Mouse (Mus musculus) liver, embryonic 13.5 days (tissue): ENCODE results near the gene Klhl29. TPM values are rescaled to one million over a fixed set of nuclear protein-coding genes. Genes with fewer than 3 reads are reported as not detected.
"Not testable (repeated sequence)": the region's sequence is repeated elsewhere in the genome, so short reads cannot be mapped to it uniquely, and the experiment has no call there.

Experiments used
- ATAC-seq: fragments of 200-750 bp; cut with Nextera tagmentation; 2 replicates; pipeline ENCODE4 v1.8.0; 2017; ENCODE audit warnings: low read depth, mild to moderate bottlenecking, moderate number of reproducible peaks, moderate library complexity
- DNase-seq: peaks from one replicate; pipeline ENCODE4 v3.0.0; 2022
- H3K27ac ChIP-seq: fragments of 300-500 bp; sonication (generic); 2 replicates; pipeline ENCODE4 v1.5.1; 2015; ENCODE audit warnings: moderate library complexity, mild to moderate bottlenecking, inconsistent platforms
- H3K27me3 ChIP-seq: fragments of 300-500 bp; sonication (generic); 2 replicates; pipeline ENCODE4 v1.6.1; 2015; ENCODE audit warnings: mild to moderate bottlenecking, inconsistent platforms
- H3K36me3 ChIP-seq: fragments of 300-500 bp; sonication (generic); 2 replicates; pipeline ENCODE4 v1.6.1; 2015; ENCODE audit warnings: mild to moderate bottlenecking, inconsistent platforms
- H3K4me1 ChIP-seq: fragments of 300-500 bp; sonication (generic); replicated peaks from 2 replicates; pipeline ENCODE4 v1.6.1; 2015; ENCODE audit warnings: inconsistent platforms
- H3K4me2 ChIP-seq: fragments of 300-500 bp; sonication (generic); 2 replicates; pipeline ENCODE4 v1.6.1; 2015; ENCODE audit warnings: inconsistent platforms, mild to moderate bottlenecking, moderate library complexity
- H3K4me3 ChIP-seq: fragments of 300-500 bp; sonication (generic); replicated peaks from 2 replicates; pipeline ENCODE4 v1.5.1; 2015; ENCODE audit warnings: mild to moderate bottlenecking, inconsistent platforms
- H3K9ac ChIP-seq: fragments of 300-500 bp; sonication (generic); 2 replicates; pipeline ENCODE4 v1.6.1; 2015; ENCODE audit warnings: mild to moderate bottlenecking, inconsistent platforms
- H3K9me3 ChIP-seq: fragments of 300-500 bp; sonication (generic); replicated peaks from 2 replicates; pipeline ENCODE4 v1.6.1; 2016; ENCODE audit warnings: inconsistent platforms
- whole genome bisulfite sequencing: fragments of 180-500 bp; shearing (Covaris S2); methylation state at CpG from one replicate; pipeline ENCODE4 v1.1.7; 2015; ENCODE audit not compliant: insufficient replicate concordance; 5-methylcytosine and 5-hydroxymethylcytosine counted together
- polyA plus RNA-seq: library from polyadenylated mRNA; unstranded; fragments of >200 nt; fragmentation: Nextera tagmentation; extraction: Ambion mirVana; gene quantifications from 2 replicates; pipeline ENCODE4 v1.2.1, GENCODE M21; 2015

Klhl29 gene
- polyA plus RNA-seq, 1 experiment from 2014 or later: 0.05 TPM

- no peak overlapping the region for H3K9ac ChIP-seq
- no peak for DNase-seq
- H3K4me3 ChIP-seq: no peak overlapping the region
- no peak overlapping the region for H3K4me2 ChIP-seq
- no peaks in the 10 kb centered on the region for H3K9me3 ChIP-seq
- no peaks in the 10 kb centered on the region for H3K4me1 ChIP-seq
- no peak overlapping the region for H3K27ac ChIP-seq
- no peaks in the 10 kb centered on the region for H3K27me3 ChIP-seq
- ATAC-seq: no peak
- WGBS: 74% methylated on average over 8 of the region's 8 CpGs
- no peaks in the 10 kb centered on the region for H3K36me3 ChIP-seq
These were observed 22.7 kb downstream of the Klhl29 start for GRCm38 (mm10) chr12:5352771-5353170.

GRCm38 (mm10) chr12:5350491-5351285, 24.8 kb downstream of the Klhl29 start:
- 77% methylated on average over 11 of the region's 11 CpGs for WGBS
- no peak for DNase-seq
- H3K27ac ChIP-seq: no peak overlapping the region
- H3K4me1 ChIP-seq: no peaks in the 10 kb centered on the region
- no peak overlapping the region for H3K9ac ChIP-seq
- H3K9me3 ChIP-seq: no peaks in the 10 kb centered on the region
- H3K4me3 ChIP-seq: no peak overlapping the region
- no peaks in the 10 kb centered on the region for H3K36me3 ChIP-seq
- ATAC-seq: no peak
- no peak overlapping the region for H3K4me2 ChIP-seq
- no peaks in the 10 kb centered on the region for H3K27me3 ChIP-seq

GRCm38 (mm10) chr12:5345088-5345487, 30.4 kb downstream of the Klhl29 start:
- Histone ChIP-seq H3K36me3 (no peaks in the 10 kb centered on the region), H3K27me3 (no peaks in the 10 kb centered on the region), H3K9ac (no peak overlapping the region), H3K9me3 (no peaks in the 10 kb centered on the region), H3K4me1 (no peaks in the 10 kb centered on the region), H3K4me3 (no peak overlapping the region), H3K4me2 (no peak overlapping the region), H3K27ac (no peak overlapping the region)
- no peak for DNase-seq
- ATAC-seq: no peak
- 70% methylated on average over 6 of the region's 6 CpGs for WGBS

GRCm38 (mm10) chr12:5344457-5344856, 31.0 kb downstream of the Klhl29 start:
- not testable (repeated sequence) for H3K9me3 ChIP-seq, H3K27ac ChIP-seq, ATAC-seq, H3K27me3 ChIP-seq, H3K4me1 ChIP-seq, H3K4me2 ChIP-seq, H3K4me3 ChIP-seq, H3K9ac ChIP-seq, H3K36me3 ChIP-seq, DNase-seq
- WGBS: 80% methylated on average over 6 of the region's 7 CpGs

- ATAC-seq (no peak), DNase-seq (no peak)
- H3K9ac ChIP-seq: no peak overlapping the region
- no peak overlapping the region for H3K27ac ChIP-seq
- no peaks in the 10 kb centered on the region for H3K27me3 ChIP-seq
- no peaks in the 10 kb centered on the region for H3K36me3 ChIP-seq
- H3K4me2 ChIP-seq: no peak overlapping the region
- H3K4me3 ChIP-seq: no peak overlapping the region
- no peaks in the 10 kb centered on the region for H3K4me1 ChIP-seq
- 60% methylated on average over 6 of the region's 6 CpGs for WGBS
- no peaks in the 10 kb centered on the region for H3K9me3 ChIP-seq
These were observed 35.3 kb downstream of the Klhl29 start for GRCm38 (mm10) chr12:5340151-5340603.

- Histone ChIP-seq H3K4me2 (no peak overlapping the region), H3K27ac (no peak overlapping the region), H3K27me3 (no peaks in the 10 kb centered on the region), H3K9me3 (no peaks in the 10 kb centered on the region), H3K4me1 (no peaks in the 10 kb centered on the region), H3K36me3 (no peaks in the 10 kb centered on the region), H3K9ac (no peak overlapping the region), H3K4me3 (no peak overlapping the region)
- 47% methylated on average over 8 of the region's 8 CpGs for WGBS
- ATAC-seq: no peak
- DNase-seq: no peak
These were observed 38.4 kb downstream of the Klhl29 start for GRCm38 (mm10) chr12:5336927-5337712.

GRCm38 (mm10) chr12:5336331-5336730, 39.2 kb downstream of the Klhl29 start:
- no peak overlapping the region for H3K4me3 ChIP-seq
- no peak overlapping the region for H3K27ac ChIP-seq
- WGBS: 65% methylated on average over 6 of the region's 6 CpGs
- H3K4me2 ChIP-seq: no peak overlapping the region
- no peaks in the 10 kb centered on the region for H3K27me3 ChIP-seq
- H3K9me3 ChIP-seq: no peaks in the 10 kb centered on the region
- DNase-seq (no peak), ATAC-seq (no peak)
- no peaks in the 10 kb centered on the region for H3K36me3 ChIP-seq
- H3K9ac ChIP-seq: no peak overlapping the region
- no peaks in the 10 kb centered on the region for H3K4me1 ChIP-seq

GRCm38 (mm10) chr12:5334956-5335355, 40.5 kb downstream of the Klhl29 start:
- H3K9ac ChIP-seq: no peak overlapping the region
- no peak overlapping the region for H3K27ac ChIP-seq
- no peaks in the 10 kb centered on the region for H3K9me3 ChIP-seq
- H3K27me3 ChIP-seq: no peaks in the 10 kb centered on the region
- no peaks in the 10 kb centered on the region for H3K4me1 ChIP-seq
- no peak overlapping the region for H3K4me3 ChIP-seq
- WGBS: 59% methylated on average over 9 of the region's 9 CpGs
- no peaks in the 10 kb centered on the region for H3K36me3 ChIP-seq
- H3K4me2 ChIP-seq: no peak overlapping the region
- ATAC-seq: no peak
- no peak for DNase-seq

- H3K4me2 ChIP-seq: no peak overlapping the region
These were observed 41.3 kb downstream of the Klhl29 start for GRCm38 (mm10) chr12:5334175-5334574.

GRCm38 (mm10) chr12:5331810-5332484, 43.5 kb downstream of the Klhl29 start:
- H3K9ac ChIP-seq: no peak overlapping the region
- no peak for ATAC-seq
- no peaks in the 10 kb centered on the region for H3K36me3 ChIP-seq
- H3K27ac ChIP-seq: no peak overlapping the region
- no peak for DNase-seq
- H3K9me3 ChIP-seq: no peaks in the 10 kb centered on the region; the same call in 1 of the 2 replicates
- WGBS: 55% methylated on average over 13 of the region's 13 CpGs
- H3K27me3 ChIP-seq: no peaks in the 10 kb centered on the region
- H3K4me2 ChIP-seq: no peak overlapping the region
- no peaks in the 10 kb centered on the region for H3K4me1 ChIP-seq
- no peak overlapping the region for H3K4me3 ChIP-seq

More at GRCm38 (mm10) chr12:5334175-5334574, 41.3 kb downstream of the Klhl29 start:
- Histone ChIP-seq H3K27me3 (no peaks in the 10 kb centered on the region), H3K4me3 (no peak overlapping the region), H3K4me1 (no peaks in the 10 kb centered on the region), H3K27ac (no peak overlapping the region), H3K36me3 (no peaks in the 10 kb centered on the region), H3K9me3 (no peaks in the 10 kb centered on the region; the same call in 1 of the 2 replicates), H3K9ac (no peak overlapping the region)
- DNase-seq (no peak), ATAC-seq (no peak)
- WGBS: 62% methylated on average over 2 of the region's 2 CpGs

- Histone ChIP-seq H3K4me3 (no peak overlapping the region), H3K9me3 (no peaks in the 10 kb centered on the region; the same call in 1 of the 2 replicates), H3K9ac (no peak overlapping the region), H3K27ac (no peak overlapping the region), H3K4me1 (no peaks in the 10 kb centered on the region), H3K4me2 (no peak overlapping the region), H3K27me3 (no peaks in the 10 kb centered on the region), H3K36me3 (no peaks in the 10 kb centered on the region)
- ATAC-seq (no peak), DNase-seq (no peak)
- WGBS: 71% methylated on average over 6 of the region's 6 CpGs
These were observed 44.9 kb downstream of the Klhl29 start for GRCm38 (mm10) chr12:5330496-5331070.
